Mouse (Mus musculus) spleen, embryonic (tissue): ENCODE data around the gene Hist1h2an.

Experiments
- CTCF ChIA-PET: fragments of 350-600 bp; sonication (Branson Sonifier 250); formaldehyde crosslinking; loops from one replicate; lab custom pipeline; 2022; lab: Charles Lee

Hist1h2an gene

GRCm38 (mm10) chr13:21745006-21745405 is 42.0 kb downstream of the Hist1h2an start:
- CTCF ChIA-PET = no interaction called here
